Mouse (Mus musculus) liver, adult 2 months (tissue): ENCODE data around the gene Nfasc. TPM values are rescaled to one million over a fixed set of nuclear protein-coding genes. Genes with fewer than 3 reads are reported as not detected.

Experiments used
- DNase-seq: peaks from one replicate; pipeline ENCODE4 v3.0.0-alpha.2; 2011; ENCODE audit warnings: low read depth, low spot score; ENCODE audit errors: extremely low read depth
- H3K27ac ChIP-seq: fragments of 200-500 bp; replicated peaks from 2 replicates; pipeline ENCODE4 v1.5.1; 2012; ENCODE audit warnings: low read depth, mild to moderate bottlenecking, control low read depth, inconsistent platforms, low read length; ENCODE audit not compliant: insufficient read depth
- H3K27me3 ChIP-seq: fragments of 200-500 bp; 2 replicates; pipeline ENCODE4 v1.6.1; 2012; ENCODE audit warnings: mild to moderate bottlenecking, moderate library complexity, low read length, inconsistent platforms; ENCODE audit not compliant: control insufficient read depth, insufficient read depth
- H3K36me3 ChIP-seq: fragments of 200-500 bp; 2 replicates; pipeline ENCODE4 v1.6.1; 2012; ENCODE audit warnings: low read length, inconsistent platforms; ENCODE audit not compliant: control insufficient read depth, insufficient read depth
- H3K4me1 ChIP-seq: fragments of 200-500 bp; 2 replicates; pipeline ENCODE4 v1.6.1; 2011; ENCODE audit warnings: low read length; ENCODE audit not compliant: control insufficient read depth, insufficient read depth
- H3K4me3 ChIP-seq: fragments of 200-500 bp; 2 replicates; pipeline ENCODE4 v1.5.1; 2011; ENCODE audit warnings: low read depth, mild to moderate bottlenecking, control low read depth, low read length, moderate library complexity; ENCODE audit not compliant: insufficient read depth
- H3K79me2 ChIP-seq: fragments of 200-500 bp; 2 replicates; pipeline ENCODE4 v1.6.1; 2012; ENCODE audit warnings: inconsistent platforms, mild to moderate bottlenecking, low read length, moderate library complexity; ENCODE audit not compliant: control insufficient read depth, insufficient read depth
- H3K9ac ChIP-seq: fragments of 200-500 bp; 2 replicates; pipeline ENCODE4 v1.6.1; 2012; ENCODE audit warnings: low read depth, mild to moderate bottlenecking, control low read depth, inconsistent platforms, low read length
- CTCF ChIP-seq: fragments of 200-500 bp; IDR thresholded peaks from 2 replicates; pipeline ENCODE4 v1.5.1; 2011; ENCODE audit warnings: low read depth, low read length, control low read depth
- POLR2A ChIP-seq: fragments of 200-500 bp; IDR thresholded peaks from 2 replicates; pipeline ENCODE4 v1.6.1; 2011; ENCODE audit warnings: low read length, control low read depth; ENCODE audit not compliant: insufficient read depth; ENCODE audit errors: extremely low read depth
- WGBS: fragments of 180-500 bp; shearing (Covaris S2); methylation state at CpG from one replicate; pipeline ENCODE4 v1.1.7; 2018; 5-methylcytosine and 5-hydroxymethylcytosine counted together
- polyA plus RNA-seq: library from polyadenylated mRNA; depleted of rRNA; stranded (reverse); fragments of >200 nt; gene quantifications from 2 replicates; pipeline ENCODE4 v1.2.3, GENCODE M21; 2012
- total RNA-seq: library from RNA; depleted of rRNA; stranded (reverse); fragments of >200 nt; gene quantifications from 2 replicates; pipeline ENCODE4 v1.2.3, GENCODE M21; 2014

Nfasc gene
- total and polyA plus RNA-seq, 2 experiments, result 0.09 to 0.11 TPM

DNA sequence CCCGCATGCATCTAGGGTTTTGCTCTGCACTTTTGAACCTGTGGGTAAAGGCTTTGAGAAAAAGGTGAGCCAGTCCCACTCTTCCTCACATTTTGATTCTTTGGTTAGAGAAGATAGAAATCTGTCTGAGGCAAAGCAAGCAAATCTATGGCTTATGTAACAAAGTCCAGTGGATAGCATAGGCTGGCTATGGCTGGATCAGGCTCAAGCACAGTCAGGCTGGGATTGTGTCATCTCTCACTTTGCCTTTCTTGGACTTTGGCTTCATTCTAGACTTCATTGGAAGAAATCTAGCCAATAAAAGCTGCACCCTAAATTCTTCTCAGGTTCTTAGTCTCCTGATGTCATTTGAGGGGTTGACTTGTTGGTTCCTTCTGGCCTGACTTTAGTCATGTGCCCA is 38.7 kb upstream of the Nfasc start:
- WGBS, result 76% methylated on average over 1 of the region's 1 CpGs
- TF ChIP-seq CTCF (no peak), POLR2A (no peak)
- no peak overlapping the region for H3K27ac ChIP-seq

GRCm38 (mm10) chr1:132774959-132775358 is 33.4 kb upstream of the Nfasc start:
- Histone ChIP-seq H3K4me3 (no peak overlapping the region), H3K9ac (no peak overlapping the region), H3K27ac (no peak overlapping the region), H3K79me2 (no peaks in the 10 kb centered on the region), H3K27me3 (no peaks in the 10 kb centered on the region), H3K4me1 (no peaks in the 10 kb centered on the region), H3K36me3 (no peaks in the 10 kb centered on the region)
- 82% methylated on average over 6 of the region's 6 CpGs for WGBS
- TF ChIP-seq CTCF (no peak), POLR2A (no peak)
- DNase-seq, result no peak

More for the DNA sequence above, 38.7 kb upstream of the Nfasc start:
- no peaks in the 10 kb centered on the region for H3K4me1 ChIP-seq
- H3K4me3 ChIP-seq, result no peak overlapping the region
- no peaks in the 10 kb centered on the region for H3K79me2 ChIP-seq
- no peak overlapping the region for H3K9ac ChIP-seq
- DNase-seq, result peak; percentile 29
- H3K36me3 ChIP-seq, result no peaks in the 10 kb centered on the region
- no peaks in the 10 kb centered on the region for H3K27me3 ChIP-seq

GRCm38 (mm10) chr1:132771377-132771776 is 29.8 kb upstream of the Nfasc start:
- no peaks in the 10 kb centered on the region for H3K27me3 ChIP-seq
- TF ChIP-seq POLR2A (no peak), CTCF (peak; percentile 81)
- WGBS, result 21% methylated on average over 5 of the region's 5 CpGs
- no peak overlapping the region for H3K27ac ChIP-seq
- no peak overlapping the region for H3K9ac ChIP-seq
- no peaks in the 10 kb centered on the region for H3K4me1 ChIP-seq
- peak; percentile 27 for DNase-seq
- no peaks in the 10 kb centered on the region for H3K79me2 ChIP-seq
- no peak overlapping the region for H3K4me3 ChIP-seq
- no peaks in the 10 kb centered on the region for H3K36me3 ChIP-seq

DNA sequence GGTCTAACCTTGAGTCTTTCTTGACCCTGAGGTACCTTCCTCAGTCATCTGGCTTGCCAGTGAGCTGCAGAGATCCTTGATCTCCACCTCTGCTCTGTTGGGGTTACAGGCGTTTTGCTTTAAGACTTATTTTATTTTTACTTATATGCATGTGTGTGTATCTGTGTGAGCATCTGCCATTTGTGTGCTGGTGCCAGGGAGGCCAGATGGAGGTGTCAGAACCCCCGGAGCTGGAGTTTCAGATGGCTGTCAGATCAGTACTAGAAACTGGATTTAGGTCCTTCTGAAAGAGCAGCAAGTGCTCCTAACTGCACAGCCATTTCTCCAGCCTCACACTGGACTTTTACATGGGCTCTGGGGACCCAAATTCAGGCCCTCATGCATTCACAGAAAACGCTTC is 28.0 kb upstream of the Nfasc start:
- H3K27ac ChIP-seq, result no peak overlapping the region
- no peaks in the 10 kb centered on the region for H3K36me3 ChIP-seq
- H3K79me2 ChIP-seq, result no peaks in the 10 kb centered on the region
- H3K9ac ChIP-seq, result no peak overlapping the region
- H3K4me3 ChIP-seq, result no peak overlapping the region
- 73% methylated on average over 3 of the region's 3 CpGs for WGBS
- DNase-seq, result no peak
- no peaks in the 10 kb centered on the region for H3K4me1 ChIP-seq
- no peak for TF ChIP-seq CTCF
- TF ChIP-seq POLR2A, result no peak
- no peaks in the 10 kb centered on the region for H3K27me3 ChIP-seq

- no peaks in the 10 kb centered on the region for H3K36me3 ChIP-seq
- no peak overlapping the region for H3K4me3 ChIP-seq
- H3K4me1 ChIP-seq, result no peaks in the 10 kb centered on the region
- no peaks in the 10 kb centered on the region for H3K27me3 ChIP-seq
- no peaks in the 10 kb centered on the region for H3K79me2 ChIP-seq
- WGBS, result 60% methylated on average over 7 of the region's 7 CpGs
- H3K27ac ChIP-seq, result no peak overlapping the region
- no peak overlapping the region for H3K9ac ChIP-seq
- peak; percentile 41 for DNase-seq
- TF ChIP-seq POLR2A, result no peak
- no peak for TF ChIP-seq CTCF
Observed at GRCm38 (mm10) chr1:132767422-132767821, 25.8 kb upstream of the Nfasc start.

- DNase-seq, result no peak
- Histone ChIP-seq H3K4me3 (no peak overlapping the region), H3K9ac (no peak overlapping the region), H3K4me1 (no peaks in the 10 kb centered on the region), H3K27ac (no peak overlapping the region), H3K27me3 (no peaks in the 10 kb centered on the region), H3K36me3 (no peaks in the 10 kb centered on the region), H3K79me2 (no peaks in the 10 kb centered on the region)
- TF ChIP-seq POLR2A, result no peak
- no peak for TF ChIP-seq CTCF
- WGBS, result 55% methylated on average over 16 of the region's 16 CpGs
Observed at GRCm38 (mm10) chr1:132765887-132766651, 24.5 kb upstream of the Nfasc start.
